Comparison of ENCODE assay signal across 23 mouse cellular contexts in genomic region chr5:149108178-149108577, GRCm38 (mm10).
DNase-seq lines count a peak whose midpoint lies in the region; ATAC-seq lines count a peak whose summit lies in the region.
"Had no signal": no experiment of that assay in that cellular context is flagged by ENCODE, and none has a peak within 500 bp of the region (broad histone marks: within the 10 kb centered on the region; RNA-seq: fewer than 3 reads in every experiment).

No protein-coding gene starts in this region.

- H3K36me3 ChIP-seq in liver, embryonic 11.5 days (ENCODE audit: control insufficient read depth, insufficient read depth, low read length): no peaks in the 10 kb centered on the region
- H3K36me3 ChIP-seq: embryonic facial prominence, embryonic 15.5 days; forebrain, embryonic 12.5 days; heart, embryonic 13.5 days; hindbrain, embryonic 15.5 days; limb, embryonic 15.5 days; neural tube, embryonic 13.5 days had no signal

- H3K4me1 ChIP-seq in liver, embryonic 11.5 days (replicated peaks; ENCODE audit: control insufficient read depth, insufficient read depth, low read length): peaks cover 6% of the 10 kb centered on the region
- H3K4me1 ChIP-seq: embryonic facial prominence, embryonic 15.5 days; heart, embryonic 13.5 days; hindbrain, embryonic 15.5 days; limb, embryonic 15.5 days; neural tube, embryonic 13.5 days had no signal

- no peaks in the 10 kb centered on the region for H3K27me3 ChIP-seq in liver, embryonic 11.5 days (replicated peaks; ENCODE audit: control insufficient read depth, insufficient read depth, low read length)
- H3K27me3 ChIP-seq: embryonic facial prominence, embryonic 15.5 days; forebrain, embryonic 12.5 days; heart, embryonic 13.5 days; hindbrain, embryonic 15.5 days; limb, embryonic 15.5 days; neural tube, embryonic 13.5 days had no signal

- peak; percentile 67; the same call in 1 of the 2 replicates for ATAC-seq in common myeloid progenitor, adult 5-6 weeks (replicated peaks; ENCODE audit: low read depth, poor library complexity, severe bottlenecking)
- ATAC-seq in liver, embryonic 11.5 days (replicated peaks; ENCODE audit: low FRiP score): peak; percentile 89
- ATAC-seq in megakaryocyte progenitor cell, adult 5-6 weeks (replicated peaks; ENCODE audit: poor library complexity): peak; percentile 88

- peak; percentile 30 for DNase-seq in heart, adult 11 months
- DNase-seq in heart, postnatal 10 days: no peak
- no peak for DNase-seq in liver, embryonic 11.5 days (ENCODE audit: low spot score)
- no peak for DNase-seq in embryo, embryonic 9.5 days (ENCODE audit: extremely low spot score)
- no peak for DNase-seq in left cerebral cortex, postnatal 10 days (ENCODE audit: extremely low spot score in 1 of 2, low spot score in 2 of 2)
- no peak for DNase-seq in kidney, adult 8-10 months
- DNase-seq: B cell, adult 2 months; embryo, embryonic 11 days; heart, adult 18-20 months; heart, postnatal 36 days; kidney, adult 11 months; kidney, postnatal 14 days; layer of hippocampus, postnatal 36 days; thymus, postnatal 36 days had no signal

- H3K4me2 ChIP-seq in liver, embryonic 11.5 days: peak overlapping the region; percentile 19; the same call in 1 of the 2 replicates
- H3K4me2 ChIP-seq: embryonic facial prominence, embryonic 15.5 days; forebrain, embryonic 12.5 days; heart, embryonic 13.5 days; hindbrain, embryonic 15.5 days; limb, embryonic 15.5 days; neural tube, embryonic 13.5 days had no signal

- 65% methylated on average over 15 of the region's 15 CpGs for WGBS in liver, embryonic 11.5 days

- no peak overlapping the region for H3K27ac ChIP-seq in liver, embryonic 11.5 days (ENCODE audit: low read depth, low read length)
- H3K27ac ChIP-seq: embryonic facial prominence, embryonic 15.5 days; forebrain, embryonic 12.5 days; heart, embryonic 13.5 days; hindbrain, embryonic 15.5 days; layer of hippocampus, adult 2 months; limb, embryonic 15.5 days; neural tube, embryonic 13.5 days had no signal

- H3K4me3 ChIP-seq in liver, embryonic 11.5 days (ENCODE audit: low read depth, low read length): no peak overlapping the region
- H3K4me3 ChIP-seq: embryonic facial prominence, embryonic 15.5 days; forebrain, embryonic 12.5 days; heart, embryonic 13.5 days; hindbrain, embryonic 15.5 days; layer of hippocampus, adult 2 months; limb, embryonic 15.5 days; neural tube, embryonic 13.5 days had no signal

- intact Hi-C loops in heart, postnatal 10 days (cut with DNase I): no loop called here
- intact Hi-C loops in left cerebral cortex, postnatal 10 days (cut with DNase I): no loop called here

- H3K9me3 ChIP-seq in liver, embryonic 11.5 days (ENCODE audit: control insufficient read depth, low read length): no peaks in the 10 kb centered on the region
- H3K9me3 ChIP-seq: embryonic facial prominence, embryonic 15.5 days; forebrain, embryonic 12.5 days; heart, embryonic 13.5 days; hindbrain, embryonic 15.5 days; limb, embryonic 15.5 days; neural tube, embryonic 13.5 days had no signal

- no peak overlapping the region for H3K9ac ChIP-seq in liver, embryonic 11.5 days (ENCODE audit: low read depth, low read length)
- H3K9ac ChIP-seq: embryonic facial prominence, embryonic 15.5 days; forebrain, embryonic 12.5 days; heart, embryonic 13.5 days; hindbrain, embryonic 15.5 days; limb, embryonic 15.5 days; neural tube, embryonic 13.5 days had no signal
